Mouse (Mus musculus): ENCODE results near the gene Snx29. TPM values are rescaled to one million over a fixed set of nuclear protein-coding genes. Genes with fewer than 3 reads are reported as not detected.

The Snx29 gene
- polyA plus RNA-seq, 1 experiment from 2014 or later, result 9.5 TPM

GRCm38 (mm10) chr16:11782082-11782481 is 459.4 kb downstream of the Snx29 start:
- Histone ChIP-seq H3K4me2 (ENCODE audit: low read depth, severe bottlenecking) (no peak overlapping the region), H3K9me3 (ENCODE audit: control insufficient read depth, low read length) (no peaks in the 10 kb centered on the region), H3K9ac (ENCODE audit: low read length) (no peak overlapping the region)

GRCm38 (mm10) chr16:11783337-11783736 is 460.6 kb downstream of the Snx29 start:
- no peaks in the 10 kb centered on the region for H3K27me3 ChIP-seq (ENCODE audit: control insufficient read depth, insufficient read depth, low read length)
- no peak overlapping the region for H3K4me2 ChIP-seq (ENCODE audit: low read depth, severe bottlenecking)
- no peak overlapping the region for H3K9ac ChIP-seq (ENCODE audit: low read length)
- H3K4me3 ChIP-seq (ENCODE audit: low read depth, low read length), result no peak overlapping the region
- no peak overlapping the region for H3K27ac ChIP-seq (replicated peaks; ENCODE audit: low read depth, low read length)
- H3K4me1 ChIP-seq (ENCODE audit: control insufficient read depth, insufficient read depth, low read length), result no peaks in the 10 kb centered on the region
- no peaks in the 10 kb centered on the region for H3K9me3 ChIP-seq (ENCODE audit: control insufficient read depth, low read length)
- H3K36me3 ChIP-seq (ENCODE audit: control insufficient read depth, insufficient read depth, low read length), result no peaks in the 10 kb centered on the region
- no peak for DNase-seq (ENCODE audit: low spot score)
- no peak for ATAC-seq (ENCODE audit: insufficient number of reproducible peaks, low FRiP score, low TSS enrichment, low read depth)

More at GRCm38 (mm10) chr16:11782082-11782481, 459.4 kb downstream of the Snx29 start:
- Histone ChIP-seq H3K36me3 (ENCODE audit: control insufficient read depth, insufficient read depth, low read length) (no peaks in the 10 kb centered on the region), H3K27ac (replicated peaks; ENCODE audit: low read depth, low read length) (no peak overlapping the region), H3K4me3 (ENCODE audit: low read depth, low read length) (no peak overlapping the region), H3K27me3 (ENCODE audit: control insufficient read depth, insufficient read depth, low read length) (no peaks in the 10 kb centered on the region), H3K4me1 (ENCODE audit: control insufficient read depth, insufficient read depth, low read length) (no peaks in the 10 kb centered on the region)
- ATAC-seq (ENCODE audit: insufficient number of reproducible peaks, low FRiP score, low TSS enrichment, low read depth), result no peak
- DNase-seq (ENCODE audit: low spot score), result no peak
- 31% methylated on average over 2 of the region's 2 CpGs for WGBS

GRCm38 (mm10) chr16:11784354-11784753 is 461.6 kb downstream of the Snx29 start:
- H3K9me3 ChIP-seq (ENCODE audit: control insufficient read depth, low read length), result no peaks in the 10 kb centered on the region
- no peaks in the 10 kb centered on the region for H3K36me3 ChIP-seq (ENCODE audit: control insufficient read depth, insufficient read depth, low read length)
- H3K27me3 ChIP-seq (ENCODE audit: control insufficient read depth, insufficient read depth, low read length), result no peaks in the 10 kb centered on the region
- H3K4me2 ChIP-seq (ENCODE audit: low read depth, severe bottlenecking), result no peak overlapping the region
- 67% methylated on average over 4 of the region's 4 CpGs for WGBS
- DNase-seq (ENCODE audit: low spot score) (no peak), ATAC-seq (ENCODE audit: insufficient number of reproducible peaks, low FRiP score, low TSS enrichment, low read depth) (no peak)
- no peak overlapping the region for H3K27ac ChIP-seq (replicated peaks; ENCODE audit: low read depth, low read length)
- H3K4me1 ChIP-seq (ENCODE audit: control insufficient read depth, insufficient read depth, low read length), result no peaks in the 10 kb centered on the region
- H3K4me3 ChIP-seq (ENCODE audit: low read depth, low read length), result no peak overlapping the region
- no peak overlapping the region for H3K9ac ChIP-seq (ENCODE audit: low read length)

GRCm38 (mm10) chr16:11785806-11786205 is 463.1 kb downstream of the Snx29 start:
- 73% methylated on average over 4 of the region's 4 CpGs for WGBS

GRCm38 (mm10) chr16:11790476-11790875 is 467.8 kb downstream of the Snx29 start:
- no peaks in the 10 kb centered on the region for H3K9me3 ChIP-seq (ENCODE audit: control insufficient read depth, low read length)
- H3K36me3 ChIP-seq (ENCODE audit: control insufficient read depth, insufficient read depth, low read length), result no peaks in the 10 kb centered on the region
- 89% methylated on average over 3 of the region's 3 CpGs for WGBS

More at GRCm38 (mm10) chr16:11785806-11786205, 463.1 kb downstream of the Snx29 start:
- Histone ChIP-seq H3K36me3 (ENCODE audit: control insufficient read depth, insufficient read depth, low read length) (no peaks in the 10 kb centered on the region), H3K9ac (ENCODE audit: low read length) (no peak overlapping the region), H3K27me3 (ENCODE audit: control insufficient read depth, insufficient read depth, low read length) (no peaks in the 10 kb centered on the region), H3K4me3 (ENCODE audit: low read depth, low read length) (no peak overlapping the region), H3K4me2 (ENCODE audit: low read depth, severe bottlenecking) (no peak overlapping the region), H3K4me1 (ENCODE audit: control insufficient read depth, insufficient read depth, low read length) (no peaks in the 10 kb centered on the region), H3K9me3 (ENCODE audit: control insufficient read depth, low read length) (no peaks in the 10 kb centered on the region), H3K27ac (replicated peaks; ENCODE audit: low read depth, low read length) (no peak overlapping the region)
- no peak for DNase-seq (ENCODE audit: low spot score)
- ATAC-seq (ENCODE audit: insufficient number of reproducible peaks, low FRiP score, low TSS enrichment, low read depth), result no peak

GRCm38 (mm10) chr16:11793391-11793790 is 470.7 kb downstream of the Snx29 start:
- Histone ChIP-seq H3K4me1 (ENCODE audit: control insufficient read depth, insufficient read depth, low read length) (no peaks in the 10 kb centered on the region), H3K9me3 (ENCODE audit: control insufficient read depth, low read length) (no peaks in the 10 kb centered on the region), H3K27ac (replicated peaks; ENCODE audit: low read depth, low read length) (no peak overlapping the region), H3K27me3 (ENCODE audit: control insufficient read depth, insufficient read depth, low read length) (no peaks in the 10 kb centered on the region), H3K36me3 (ENCODE audit: control insufficient read depth, insufficient read depth, low read length) (no peaks in the 10 kb centered on the region), H3K9ac (ENCODE audit: low read length) (no peak overlapping the region), H3K4me3 (ENCODE audit: low read depth, low read length) (no peak overlapping the region), H3K4me2 (ENCODE audit: low read depth, severe bottlenecking) (no peak overlapping the region)
- no peak for ATAC-seq (ENCODE audit: insufficient number of reproducible peaks, low FRiP score, low TSS enrichment, low read depth)
- 9% methylated on average over 2 of the region's 2 CpGs for WGBS
- no peak for DNase-seq (ENCODE audit: low spot score)

More at GRCm38 (mm10) chr16:11790476-11790875, 467.8 kb downstream of the Snx29 start:
- ATAC-seq (ENCODE audit: insufficient number of reproducible peaks, low FRiP score, low TSS enrichment, low read depth) (no peak), DNase-seq (ENCODE audit: low spot score) (no peak)
- Histone ChIP-seq H3K27ac (replicated peaks; ENCODE audit: low read depth, low read length) (no peak overlapping the region), H3K27me3 (ENCODE audit: control insufficient read depth, insufficient read depth, low read length) (no peaks in the 10 kb centered on the region), H3K9ac (ENCODE audit: low read length) (no peak overlapping the region), H3K4me1 (ENCODE audit: control insufficient read depth, insufficient read depth, low read length) (no peaks in the 10 kb centered on the region), H3K4me3 (ENCODE audit: low read depth, low read length) (no peak overlapping the region), H3K4me2 (ENCODE audit: low read depth, severe bottlenecking) (no peak overlapping the region)

GRCm38 (mm10) chr16:11794628-11795027 is 471.9 kb downstream of the Snx29 start:
- H3K9ac ChIP-seq (ENCODE audit: low read length), result no peak overlapping the region
- no peak overlapping the region for H3K4me3 ChIP-seq (ENCODE audit: low read depth, low read length)
- no peaks in the 10 kb centered on the region for H3K36me3 ChIP-seq (ENCODE audit: control insufficient read depth, insufficient read depth, low read length)
- H3K27ac ChIP-seq (replicated peaks; ENCODE audit: low read depth, low read length), result no peak overlapping the region
- no peaks in the 10 kb centered on the region for H3K9me3 ChIP-seq (ENCODE audit: control insufficient read depth, low read length)
- H3K27me3 ChIP-seq (ENCODE audit: control insufficient read depth, insufficient read depth, low read length), result no peaks in the 10 kb centered on the region
- no peak for DNase-seq (ENCODE audit: low spot score)
- H3K4me1 ChIP-seq (ENCODE audit: control insufficient read depth, insufficient read depth, low read length), result no peaks in the 10 kb centered on the region
- H3K4me2 ChIP-seq (ENCODE audit: low read depth, severe bottlenecking), result no peak overlapping the region
- ATAC-seq (ENCODE audit: insufficient number of reproducible peaks, low FRiP score, low TSS enrichment, low read depth), result no peak
- 93% methylated on average over 4 of the region's 4 CpGs for WGBS

GRCm38 (mm10) chr16:11795758-11796460 is 473.2 kb downstream of the Snx29 start:
- H3K36me3 ChIP-seq (ENCODE audit: control insufficient read depth, insufficient read depth, low read length), result no peaks in the 10 kb centered on the region
- ATAC-seq (ENCODE audit: insufficient number of reproducible peaks, low FRiP score, low TSS enrichment, low read depth), result no peak
- 76% methylated on average over 7 of the region's 7 CpGs for WGBS
- no peaks in the 10 kb centered on the region for H3K4me1 ChIP-seq (ENCODE audit: control insufficient read depth, insufficient read depth, low read length)
- DNase-seq (ENCODE audit: low spot score), result no peak
- H3K4me2 ChIP-seq (ENCODE audit: low read depth, severe bottlenecking), result no peak overlapping the region
- H3K4me3 ChIP-seq (ENCODE audit: low read depth, low read length), result no peak overlapping the region
- no peak overlapping the region for H3K9ac ChIP-seq (ENCODE audit: low read length)
- H3K27ac ChIP-seq (replicated peaks; ENCODE audit: low read depth, low read length), result no peak overlapping the region
- H3K9me3 ChIP-seq (ENCODE audit: control insufficient read depth, low read length), result no peaks in the 10 kb centered on the region
- no peaks in the 10 kb centered on the region for H3K27me3 ChIP-seq (ENCODE audit: control insufficient read depth, insufficient read depth, low read length)

Measured in limb, embryonic 11.5 days (tissue).